Mouse (Mus musculus) cerebellum, adult 9-10 months (tissue): ENCODE data around the gene Sv2c.
"Not testable (repeated sequence)": the region's sequence is repeated elsewhere in the genome, so short reads cannot be mapped to it uniquely, and the experiment has no call there.

ENCODE experiments used
- DNase-seq: peaks from one replicate; pipeline ENCODE4 v3.0.0; 2022

The Sv2c gene

GRCm38 (mm10) chr13:96045396-96045795, 87.0 kb downstream of the Sv2c start:
- DNase-seq = no peak

DNA sequence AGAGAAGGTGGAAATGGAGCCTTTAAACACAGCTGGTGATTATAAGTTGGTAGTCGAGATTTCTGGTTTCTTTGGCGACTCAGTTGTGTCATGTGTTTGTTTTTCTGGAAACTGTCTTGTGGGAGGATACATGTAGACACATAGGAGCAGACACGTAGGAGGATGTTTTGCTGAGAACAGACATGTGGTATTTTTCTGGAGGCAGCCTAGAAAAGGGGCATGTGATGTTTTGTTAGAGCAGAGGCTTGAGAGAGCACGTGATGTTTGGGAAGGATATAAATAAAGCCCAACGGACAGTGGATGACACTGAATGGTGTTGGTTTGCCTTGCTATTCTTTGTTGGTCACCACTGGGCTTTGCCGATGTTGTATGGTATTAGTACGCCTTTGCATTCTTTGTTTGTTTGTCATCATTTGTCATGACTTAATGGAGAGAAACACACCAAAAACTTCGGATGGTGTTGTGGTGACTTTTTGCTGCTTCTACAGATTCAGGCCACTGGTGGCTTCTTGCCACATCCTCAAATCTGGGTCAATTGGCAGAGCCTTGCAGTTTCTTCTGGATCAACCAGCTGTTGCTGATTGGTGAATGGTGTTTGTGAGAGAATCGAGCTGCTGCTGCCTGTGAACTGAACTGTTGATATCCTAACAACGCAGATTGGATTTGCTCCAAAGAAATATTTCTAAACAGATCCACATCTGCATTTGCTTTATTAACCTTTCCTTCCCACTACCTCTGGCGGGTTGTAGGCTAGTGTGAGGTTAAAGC, 91.9 kb downstream of the Sv2c start:
- no peak for DNase-seq

DNA sequence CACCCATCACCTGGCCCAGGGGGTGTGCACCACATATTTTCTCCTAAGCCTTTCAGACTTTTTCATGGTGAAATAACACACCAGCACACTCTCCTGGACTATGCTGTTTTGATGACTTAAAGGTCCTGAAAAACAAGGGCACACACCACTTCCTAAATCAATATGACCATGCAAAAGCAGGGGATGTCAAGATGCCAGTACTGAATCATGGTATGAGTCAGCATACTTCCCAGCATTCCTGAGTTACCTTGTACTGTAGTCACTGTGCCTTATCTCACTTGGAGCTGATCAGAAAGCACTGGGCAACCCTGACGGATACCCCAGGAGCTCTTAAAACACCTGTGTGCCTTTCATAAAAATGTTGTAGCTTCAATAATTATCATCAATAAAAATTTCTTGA, 92.8 kb downstream of the Sv2c start:
- no peak for DNase-seq

GRCm38 (mm10) chr13:96030368-96031223, 101.8 kb downstream of the Sv2c start:
- DNase-seq = peak; percentile 13

DNA sequence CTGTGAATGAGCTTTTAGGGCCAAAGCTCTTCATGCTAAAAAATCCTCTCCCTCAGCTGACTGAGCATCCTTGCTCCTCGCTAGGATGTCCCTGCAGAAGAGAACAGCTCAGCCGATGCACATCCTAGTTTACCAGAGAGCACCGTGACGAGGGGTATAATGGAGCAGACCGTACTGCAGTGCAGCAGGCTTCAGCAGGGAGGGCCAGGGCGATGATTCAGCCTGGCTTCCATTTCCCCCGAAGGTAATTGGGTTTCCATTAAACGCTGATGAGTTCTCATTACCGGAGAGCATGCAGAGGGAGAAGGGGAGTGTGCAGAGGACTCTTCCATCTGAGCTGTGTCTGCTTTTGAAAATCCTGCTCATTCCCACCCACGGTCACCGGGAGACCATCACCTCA, 108.5 kb downstream of the Sv2c start:
- no peak for DNase-seq

- DNase-seq = no peak
Measured at GRCm38 (mm10) chr13:96015516-96015915, 116.9 kb downstream of the Sv2c start.

- DNase-seq = no peak
Measured at GRCm38 (mm10) chr13:96010861-96011511, 121.4 kb downstream of the Sv2c start.

DNA sequence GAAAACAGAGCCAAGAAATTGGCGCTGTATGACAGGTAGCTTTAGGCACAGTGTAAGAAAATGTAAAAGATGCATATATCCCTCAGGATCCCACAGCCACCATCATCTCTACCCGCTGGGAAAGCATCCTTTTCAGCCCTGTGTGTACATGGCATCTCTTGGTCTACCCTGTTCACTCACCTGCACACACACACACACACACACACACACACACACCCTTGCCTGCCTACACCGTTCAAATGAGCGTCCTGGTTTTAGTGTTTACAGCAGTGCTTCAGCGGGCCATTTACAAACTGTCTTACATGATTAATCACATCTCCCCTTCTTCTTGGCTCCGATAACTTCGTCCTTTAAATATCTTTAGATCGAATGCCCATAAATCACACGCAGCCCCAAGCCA, 123.4 kb downstream of the Sv2c start:
- DNase-seq = no peak

DNA sequence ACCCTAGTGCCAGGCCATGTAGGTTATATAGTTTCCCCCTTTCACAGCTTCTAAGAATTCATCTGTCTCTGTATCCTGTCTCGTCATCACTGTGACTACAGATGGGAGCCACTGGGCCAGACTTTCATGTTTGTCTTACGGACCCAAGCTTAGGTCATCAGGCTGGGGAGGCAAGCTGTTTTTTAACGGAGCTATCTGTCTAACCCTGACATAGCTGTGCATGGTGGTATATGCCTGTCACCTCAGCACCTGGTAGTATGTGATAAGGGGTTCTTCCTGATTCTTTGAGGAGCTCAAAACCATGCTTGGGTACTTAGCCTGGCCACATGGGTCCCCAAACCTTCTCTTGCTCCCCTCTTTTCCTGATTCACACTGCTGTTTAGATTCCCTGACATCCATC, 124.2 kb downstream of the Sv2c start:
- no peak for DNase-seq

DNA sequence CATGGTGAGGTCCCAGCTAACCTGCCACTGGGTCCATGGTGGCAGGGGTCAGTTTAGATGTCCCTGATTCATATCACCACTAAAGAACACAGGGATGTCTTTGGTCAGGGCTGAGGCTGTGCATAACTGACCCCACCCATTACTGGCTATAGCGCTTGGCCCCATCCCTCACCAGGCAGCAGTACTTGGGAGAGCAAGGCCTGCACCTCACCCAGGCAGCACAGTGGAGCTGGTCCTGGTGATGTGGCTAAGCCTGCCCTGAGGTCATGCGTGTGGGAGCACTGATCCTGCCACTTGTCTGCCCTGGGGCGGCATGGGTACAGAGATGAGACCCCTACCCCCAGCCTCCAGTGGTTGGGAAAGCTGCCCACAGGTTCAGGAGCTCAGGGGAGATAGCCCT, 128.8 kb downstream of the Sv2c start:
- no peak for DNase-seq

DNA sequence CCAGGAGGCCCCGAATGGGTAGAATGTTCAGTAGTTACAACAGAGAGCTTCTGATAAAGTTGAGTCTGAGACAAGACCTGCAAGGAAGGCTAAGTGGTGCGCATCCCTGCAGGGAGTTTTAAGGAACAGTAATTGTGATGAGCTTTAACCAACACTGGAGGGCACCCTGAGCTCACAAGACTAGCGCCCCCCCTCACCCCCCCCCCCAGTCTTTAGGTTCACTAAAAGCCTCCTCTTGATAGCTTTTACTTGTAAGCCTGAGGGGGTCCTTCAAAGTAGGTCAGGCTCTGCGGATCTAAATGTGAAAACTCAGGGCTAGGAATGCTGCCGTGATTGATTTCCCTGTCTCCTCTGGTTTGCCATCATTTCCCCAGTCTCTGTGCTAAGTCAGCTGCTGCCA, 129.9 kb downstream of the Sv2c start:
- no peak for DNase-seq

DNA sequence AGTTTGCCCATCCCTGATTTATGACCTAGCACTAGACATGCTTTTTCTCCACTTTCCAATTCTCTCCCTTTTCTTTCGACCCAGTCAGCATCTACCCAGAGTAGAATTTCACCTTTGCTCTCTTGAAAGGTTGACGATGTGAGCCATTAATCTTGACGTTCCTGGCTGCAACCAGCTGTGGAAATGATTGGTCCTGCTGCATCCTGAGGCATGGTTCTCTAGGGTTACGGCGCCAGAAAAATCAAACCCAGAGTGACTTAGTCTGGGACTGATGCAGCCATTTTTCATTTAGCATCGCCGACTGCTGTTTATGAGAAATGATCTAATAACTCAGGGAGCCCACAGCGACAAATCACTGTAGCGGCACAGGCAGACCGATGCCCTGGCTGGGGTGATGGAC, 133.0 kb downstream of the Sv2c start:
- DNase-seq = no peak

DNA sequence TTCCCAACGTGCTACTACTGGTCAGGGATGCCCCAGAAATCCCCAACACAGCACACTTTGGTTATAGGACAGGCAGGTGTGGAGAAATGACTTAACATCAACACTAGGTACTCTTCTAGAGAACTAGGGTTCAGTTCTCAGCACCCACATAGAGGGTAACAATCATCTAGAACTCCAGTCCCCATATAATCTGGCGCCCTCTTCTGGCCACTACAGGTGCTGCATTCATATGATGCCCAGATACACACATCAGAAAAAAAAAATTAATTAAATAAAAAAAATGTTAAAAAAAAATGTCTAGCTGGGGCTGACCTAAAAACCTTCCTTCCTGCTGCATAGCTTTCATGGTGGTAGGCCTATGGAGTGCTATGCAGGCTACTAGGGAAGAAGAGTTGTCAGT, 135.1 kb downstream of the Sv2c start:
- no peak for DNase-seq

- peak; percentile 14 for DNase-seq
Measured at GRCm38 (mm10) chr13:95994705-95995703, 137.4 kb downstream of the Sv2c start.

DNA sequence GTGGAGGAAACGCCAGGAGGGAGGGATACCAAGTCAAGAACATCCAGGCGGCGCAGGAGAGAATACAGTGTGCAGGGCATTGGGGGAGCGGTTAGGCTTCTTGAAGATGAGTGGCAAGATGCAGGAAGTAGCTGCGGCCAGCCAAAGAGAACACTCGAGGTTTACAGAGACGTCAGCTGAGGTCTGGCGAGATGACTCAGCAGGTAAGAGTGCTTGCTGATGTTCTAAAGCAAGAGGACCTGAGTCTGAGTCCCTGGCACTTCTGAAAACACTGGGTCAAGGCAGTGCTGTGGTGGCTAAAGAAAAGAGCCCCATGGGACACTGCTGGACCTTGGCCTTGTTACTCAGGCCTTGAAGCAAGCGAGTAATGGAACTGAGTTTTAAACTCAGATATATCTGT, 144.2 kb downstream of the Sv2c start:
- DNase-seq = no peak

DNA sequence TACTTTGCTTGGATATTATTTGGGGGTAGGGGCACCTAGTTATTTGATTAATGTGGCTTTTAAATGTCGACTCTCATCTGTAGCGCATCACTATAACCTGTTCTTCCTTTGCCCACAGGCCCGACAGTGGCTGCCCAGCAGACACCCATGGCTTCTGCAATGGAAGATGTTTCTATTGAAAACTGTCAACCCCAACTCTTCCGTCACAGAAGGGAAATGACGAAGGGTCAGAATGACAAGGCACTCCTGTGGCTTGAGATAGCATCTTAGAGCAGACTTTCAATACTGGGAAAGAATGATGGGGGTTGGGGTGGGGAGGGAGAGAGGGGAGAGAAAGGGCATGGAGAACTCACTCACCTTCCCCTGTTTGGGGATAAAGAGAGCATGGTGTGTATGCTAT, 145.2 kb downstream of the Sv2c start:
- no peak for DNase-seq

DNA sequence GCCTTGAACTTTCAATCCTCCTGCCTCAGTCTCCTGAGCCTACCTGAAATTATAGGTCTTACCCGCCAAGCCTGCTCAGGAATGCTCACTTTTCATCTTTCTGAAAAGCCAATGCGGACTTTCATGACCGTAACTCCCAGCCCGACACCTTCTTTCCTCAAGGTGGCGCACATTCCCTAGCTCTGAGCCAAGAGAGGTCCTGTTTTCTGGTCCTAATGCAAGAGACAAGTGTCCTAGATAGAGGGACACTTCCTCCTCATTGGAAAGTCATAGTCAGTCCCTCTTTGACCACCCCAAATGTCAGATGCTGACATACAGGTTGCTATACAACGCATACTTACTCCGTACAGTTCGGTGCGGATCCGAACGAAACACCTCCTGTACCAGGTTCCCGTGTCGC, 146.0 kb downstream of the Sv2c start:
- DNase-seq = peak; percentile 22

- DNase-seq = no peak
Measured at GRCm38 (mm10) chr13:95975225-95975624, 157.2 kb downstream of the Sv2c start.

DNA sequence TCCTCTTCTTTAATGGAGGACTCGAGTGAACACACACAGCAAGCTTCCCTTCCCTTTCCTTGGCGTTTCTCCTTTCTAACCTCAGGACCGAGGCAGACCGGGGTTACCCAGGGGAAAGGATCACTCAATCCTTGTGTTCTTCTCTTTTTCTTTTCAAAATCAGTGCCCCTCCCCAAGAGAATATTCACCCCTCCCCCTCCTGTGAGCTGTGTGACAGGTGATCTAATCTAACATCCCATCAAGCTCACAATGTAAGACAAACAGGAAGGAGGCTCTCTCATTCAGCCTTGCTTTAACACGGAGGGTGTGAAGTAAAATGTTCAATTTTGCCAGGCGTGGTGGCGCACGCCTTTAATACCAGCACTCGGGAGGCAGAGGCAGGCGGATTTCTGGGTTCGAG, 158.3 kb downstream of the Sv2c start:
- DNase-seq = no peak

DNA sequence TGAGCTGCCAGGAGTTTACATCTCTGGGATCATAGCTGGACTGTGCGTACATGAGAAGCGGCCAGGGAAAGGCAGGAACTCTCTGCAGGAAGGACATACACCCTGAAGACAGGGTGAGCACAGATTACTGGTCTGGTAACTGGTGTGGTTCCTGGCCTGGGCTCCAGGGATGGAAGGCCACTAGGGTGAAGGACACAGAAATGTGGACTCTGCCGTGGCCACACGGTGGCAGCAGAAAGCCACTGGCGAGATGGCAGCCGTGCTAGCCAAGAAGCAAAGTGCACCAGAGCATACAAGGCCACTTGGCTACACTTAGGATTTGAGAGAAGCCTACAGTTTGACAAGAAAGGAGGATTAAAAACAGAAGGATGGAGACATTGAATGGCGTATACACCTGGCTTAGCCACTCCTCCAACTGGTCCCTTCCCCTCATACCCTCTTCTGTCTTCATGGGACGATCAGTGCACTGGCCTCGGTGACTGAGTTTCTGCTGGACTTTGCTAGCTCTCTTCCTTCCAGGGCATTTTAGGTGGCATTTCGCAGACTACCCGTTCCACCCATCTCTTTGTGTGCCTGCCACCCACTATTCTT, 158.9 kb downstream of the Sv2c start:
- DNase-seq = peak; percentile 77

GRCm38 (mm10) chr13:95968031-95968430, 164.3 kb downstream of the Sv2c start:
- not testable (repeated sequence) for DNase-seq

GRCm38 (mm10) chr13:95966791-95967190, 165.6 kb downstream of the Sv2c start:
- DNase-seq = no peak
